Mouse (Mus musculus) neural tube, embryonic 13.5 days (tissue): ENCODE measurements around the gene Sox12. TPM values are rescaled to one million over a fixed set of nuclear protein-coding genes. Genes with fewer than 3 reads are reported as not detected.
A peak's percentile ranks its signal among the peaks of the same experiment; 100 is the strongest.

Experiments used
- ATAC-seq: fragments of 200-750 bp; cut with Nextera tagmentation; 2 replicates; pipeline ENCODE4 v1.8.0; 2017; ENCODE audit warnings: low read depth, mild to moderate bottlenecking, moderate TSS enrichment, moderate library complexity
- H3K27ac ChIP-seq: fragments of 300-500 bp; sonication (generic); replicated peaks from 2 replicates; pipeline ENCODE4 v1.5.1; 2015; ENCODE audit warnings: moderate library complexity, mild to moderate bottlenecking, inconsistent platforms
- H3K27me3 ChIP-seq: fragments of 300-500 bp; sonication (generic); 2 replicates; pipeline ENCODE4 v1.6.1; 2015; ENCODE audit warnings: mild to moderate bottlenecking, inconsistent platforms
- H3K36me3 ChIP-seq: fragments of 300-500 bp; sonication (generic); 2 replicates; pipeline ENCODE4 v1.6.1; 2015; ENCODE audit warnings: mild to moderate bottlenecking, inconsistent platforms
- H3K4me1 ChIP-seq: fragments of 300-500 bp; sonication (generic); replicated peaks from 2 replicates; pipeline ENCODE4 v1.6.1; 2015; ENCODE audit warnings: inconsistent platforms
- H3K4me2 ChIP-seq: fragments of 300-500 bp; sonication (generic); 2 replicates; pipeline ENCODE4 v1.6.1; 2015; ENCODE audit warnings: inconsistent platforms, mild to moderate bottlenecking, moderate library complexity
- H3K4me3 ChIP-seq: fragments of 300-500 bp; sonication (generic); 2 replicates; pipeline ENCODE4 v1.5.1; 2015; ENCODE audit warnings: mild to moderate bottlenecking, inconsistent platforms
- H3K9ac ChIP-seq: fragments of 300-500 bp; sonication (generic); 2 replicates; pipeline ENCODE4 v1.6.1; 2015; ENCODE audit warnings: moderate library complexity, mild to moderate bottlenecking, inconsistent platforms
- H3K9me3 ChIP-seq: fragments of 300-500 bp; sonication (generic); 2 replicates; pipeline ENCODE4 v1.6.1; 2016; ENCODE audit warnings: inconsistent platforms
- WGBS: fragments of 180-500 bp; shearing (Covaris S2); methylation state at CpG from one replicate; pipeline ENCODE4 v1.1.7; 2015; 5-methylcytosine and 5-hydroxymethylcytosine counted together
- polyA plus RNA-seq: library from polyadenylated mRNA; unstranded; fragments of >200 nt; fragmentation: Nextera tagmentation; extraction: Ambion mirVana; gene quantifications from 2 replicates; pipeline ENCODE4 v1.2.1, GENCODE M21; 2015

The Sox12 gene
- polyA plus RNA-seq, 1 experiment from 2014 or later = 14.9 TPM

- peaks cover 15% of the 10 kb centered on the region for H3K27me3 ChIP-seq
- no peak for ATAC-seq
- H3K27ac ChIP-seq = no peak overlapping the region
- H3K4me2 ChIP-seq = no peak overlapping the region
- no peak overlapping the region for H3K9ac ChIP-seq
- no peak overlapping the region for H3K4me3 ChIP-seq
- peaks cover 20% of the 10 kb centered on the region for H3K4me1 ChIP-seq
- H3K9me3 ChIP-seq = no peaks in the 10 kb centered on the region
- WGBS = 46% methylated on average over 9 of the region's 9 CpGs
- H3K36me3 ChIP-seq = no peaks in the 10 kb centered on the region
Observed at GRCm38 (mm10) chr2:152346776-152347465, 50.9 kb downstream of the Sox12 start.

- Histone ChIP-seq H3K9me3 (no peaks in the 10 kb centered on the region), H3K4me1 (peaks cover 20% of the 10 kb centered on the region), H3K4me3 (no peak overlapping the region), H3K4me2 (no peak overlapping the region), H3K36me3 (no peaks in the 10 kb centered on the region), H3K27ac (no peak overlapping the region), H3K27me3 (peaks cover 15% of the 10 kb centered on the region), H3K9ac (no peak overlapping the region)
- WGBS = 70% methylated on average over 6 of the region's 6 CpGs
- ATAC-seq = no peak
Observed at GRCm38 (mm10) chr2:152345393-152345792, 52.5 kb downstream of the Sox12 start.

- H3K27me3 ChIP-seq = peaks cover 15% of the 10 kb centered on the region
- no peak overlapping the region for H3K9ac ChIP-seq
- H3K9me3 ChIP-seq = no peaks in the 10 kb centered on the region
- no peak overlapping the region for H3K4me2 ChIP-seq
- H3K36me3 ChIP-seq = no peaks in the 10 kb centered on the region
- no peak for ATAC-seq
- H3K27ac ChIP-seq = no peak overlapping the region
- no peak overlapping the region for H3K4me3 ChIP-seq
- peaks cover 20% of the 10 kb centered on the region for H3K4me1 ChIP-seq
- WGBS = 67% methylated on average over 5 of the region's 5 CpGs
Observed at GRCm38 (mm10) chr2:152344909-152345308, 53.0 kb downstream of the Sox12 start.

GRCm38 (mm10) chr2:152344361-152344760, 53.5 kb downstream of the Sox12 start:
- no peaks in the 10 kb centered on the region for H3K9me3 ChIP-seq
- peak; percentile 44 for ATAC-seq
- no peaks in the 10 kb centered on the region for H3K36me3 ChIP-seq
- WGBS = 7% methylated on average over 10 of the region's 10 CpGs
- no peak overlapping the region for H3K27ac ChIP-seq
- H3K9ac ChIP-seq = peak overlapping the region; percentile 71
- H3K4me3 ChIP-seq = peak overlapping the region; percentile 51
- H3K27me3 ChIP-seq = peaks cover 15% of the 10 kb centered on the region
- peaks cover 20% of the 10 kb centered on the region for H3K4me1 ChIP-seq
- H3K4me2 ChIP-seq = peak overlapping the region; percentile 84

Other genes starting within 250 kb of the Sox12 start
- 89.7 and 99.2 TPM in 2 replicates for gene Csnk2a1, start 171.2 kb downstream of the Sox12 start, polyA plus RNA-seq
- 31.7 and 34.2 TPM in 2 replicates for gene Tbc1d20, start 104.2 kb downstream of the Sox12 start, polyA plus RNA-seq
- 92.9 and 93.1 TPM in 2 replicates for gene Rbck1, start 65.4 kb downstream of the Sox12 start, polyA plus RNA-seq
- gene Trib3, start 54.0 kb downstream of the Sox12 start, polyA plus RNA-seq = 1.1 and 2.1 TPM in 2 replicates
- gene Nrsn2, start 21.4 kb downstream of the Sox12 start, polyA plus RNA-seq = 30.7 and 32.0 TPM in 2 replicates
- gene Zcchc3, start 17.0 kb upstream of the Sox12 start, polyA plus RNA-seq = 21.5 and 24.5 TPM in 2 replicates
- 0.67 and 0.83 TPM in 2 replicates for gene 6820408C15Rik, start 17.5 kb upstream of the Sox12 start, polyA plus RNA-seq
- gene Defb23, start 66.6 kb upstream of the Sox12 start, polyA plus RNA-seq = not detected in 2 replicates
- gene Defb20, start 79.0 kb upstream of the Sox12 start, polyA plus RNA-seq = not detected in 2 replicates
- gene Defb22, start 92.1 kb upstream of the Sox12 start, polyA plus RNA-seq = not detected in 2 replicates
- gene Defb26, start 113.6 kb upstream of the Sox12 start, polyA plus RNA-seq = not detected in 2 replicates
- not detected in 2 replicates for gene Defb28, start 120.2 kb upstream of the Sox12 start, polyA plus RNA-seq
- gene Defb29, start 142.0 kb upstream of the Sox12 start, polyA plus RNA-seq = not detected in 2 replicates
- not detected in 2 replicates for gene Gm17416, start 171.3 kb upstream of the Sox12 start, polyA plus RNA-seq
- gene Defb21, start 174.7 kb upstream of the Sox12 start, polyA plus RNA-seq = not detected in 2 replicates
- not detected in 2 replicates for gene Defb19, start 182.2 kb upstream of the Sox12 start, polyA plus RNA-seq
- gene Defb45, start 201.3 kb upstream of the Sox12 start, polyA plus RNA-seq = not detected in 2 replicates
- not detected in 2 replicates for gene Defb36, start 206.3 kb upstream of the Sox12 start, polyA plus RNA-seq
- gene Defb25, start 225.0 kb upstream of the Sox12 start, polyA plus RNA-seq = not detected in 2 replicates
- gene Rem1, start 228.9 kb upstream of the Sox12 start, polyA plus RNA-seq = 0.32 and 0.72 TPM in 2 replicates